Mouse (Mus musculus) G1E-ER4 (cell line): ENCODE data around the gene Pygl. TPM values are rescaled to one million over a fixed set of nuclear protein-coding genes. Genes with fewer than 3 reads are reported as not detected.

Experiments
- GATA1 ChIP-seq: IDR thresholded peaks from one replicate; pipeline ENCODE4 v1.8.0; 2012; ENCODE audit warnings: low read length, inconsistent platforms
- polyA plus RNA-seq: library from polyadenylated mRNA; stranded (reverse); fragments of >175 nt; gene quantifications from 2 replicates; pipeline ENCODE4 v1.2.3, GENCODE M21; 2012

Gene Pygl
- polyA plus RNA-seq, 1 experiment: 0.04 TPM

DNA sequence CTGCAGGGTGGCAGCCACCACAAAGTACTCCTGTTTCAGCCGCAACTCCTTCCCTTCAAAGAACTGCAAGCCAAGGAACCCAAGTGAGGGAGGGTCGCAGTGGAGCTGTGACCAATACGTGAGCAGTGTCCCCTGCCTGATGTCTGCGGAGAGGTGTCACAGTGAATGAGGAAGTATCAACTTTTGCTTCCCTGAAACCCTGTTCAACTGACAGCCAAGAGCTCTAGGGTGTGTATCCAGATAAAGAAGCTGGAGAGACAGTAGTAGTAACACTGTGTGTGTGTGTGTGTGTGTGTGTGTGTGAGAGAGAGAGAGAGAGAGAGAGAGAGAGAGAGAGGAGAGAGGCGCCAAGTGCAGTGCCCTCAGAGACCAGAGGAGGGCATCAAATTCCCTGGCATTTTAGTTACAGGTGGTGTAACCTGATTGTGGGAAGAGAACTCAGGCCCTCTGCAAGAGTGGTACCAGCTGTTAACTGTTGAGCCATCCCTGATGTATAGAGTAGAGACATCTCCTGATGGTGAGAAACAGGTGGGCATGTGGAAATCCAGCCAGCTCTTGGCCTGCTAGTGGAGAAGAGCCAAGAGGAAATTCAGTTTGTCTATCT, 29.3 kb downstream of the Pygl start:
- no peak for TF ChIP-seq GATA1

DNA sequence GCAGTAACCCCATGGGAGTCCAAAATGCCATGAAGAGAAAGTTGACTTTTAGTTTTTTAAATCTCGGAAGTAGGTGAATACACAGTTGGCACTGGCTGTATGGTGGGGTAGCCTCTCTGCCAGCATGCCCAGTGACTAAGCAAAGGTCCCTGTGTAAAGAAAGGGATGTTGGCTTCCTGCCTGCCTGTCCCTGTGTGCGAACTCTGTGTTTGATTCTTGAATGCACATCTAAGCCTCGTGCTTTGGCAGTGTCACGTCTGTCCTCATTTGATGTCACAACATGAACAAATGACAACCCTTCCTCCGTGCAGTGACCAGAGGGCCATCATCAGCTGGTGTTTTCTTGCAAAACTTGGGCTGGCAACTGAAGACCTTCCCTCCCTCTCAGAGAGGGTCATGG, 34.9 kb downstream of the Pygl start:
- TF ChIP-seq GATA1: no peak

DNA sequence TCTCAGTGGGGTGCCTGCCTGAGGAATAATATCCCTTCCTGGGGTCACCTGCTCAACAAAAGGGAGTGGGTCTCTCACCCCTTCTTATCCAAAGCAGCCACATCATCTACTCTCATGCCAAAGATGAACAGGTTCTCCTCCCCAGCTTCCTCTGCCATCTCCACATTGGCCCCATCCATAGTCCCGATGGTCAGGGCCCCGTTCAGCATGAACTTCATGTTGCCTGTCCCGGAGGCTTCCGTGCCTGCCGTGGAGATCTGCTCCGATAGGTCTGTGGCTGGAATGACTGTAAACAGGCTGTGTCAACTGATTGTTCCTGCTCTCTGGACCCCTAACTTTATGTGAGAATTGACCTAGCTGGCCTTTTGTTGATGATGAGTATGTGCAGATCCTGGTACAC, 35.9 kb downstream of the Pygl start:
- no peak for TF ChIP-seq GATA1

DNA sequence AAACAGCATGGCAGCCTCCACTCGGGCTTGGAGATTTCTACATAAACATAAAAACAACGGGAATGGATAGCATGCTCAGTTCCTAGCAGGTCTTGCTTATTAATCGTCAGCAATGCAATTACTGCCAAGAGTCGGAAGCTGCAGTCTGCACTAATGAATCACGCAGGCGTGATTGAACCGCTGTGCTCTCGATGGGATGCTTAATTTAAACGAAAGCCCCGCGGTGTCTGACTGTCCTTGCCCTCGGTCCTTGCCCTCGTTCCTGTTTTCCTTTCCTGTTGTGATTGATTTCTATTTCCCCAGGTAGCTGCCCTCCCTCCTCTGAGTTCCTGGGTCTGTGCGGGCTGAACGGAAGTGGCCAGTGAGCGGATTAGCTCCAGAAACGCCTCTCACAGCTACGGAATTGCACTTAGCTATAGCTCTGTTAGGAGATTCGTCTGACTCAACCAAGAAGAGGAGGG, 39.0 kb downstream of the Pygl start:
- TF ChIP-seq GATA1: no peak

DNA sequence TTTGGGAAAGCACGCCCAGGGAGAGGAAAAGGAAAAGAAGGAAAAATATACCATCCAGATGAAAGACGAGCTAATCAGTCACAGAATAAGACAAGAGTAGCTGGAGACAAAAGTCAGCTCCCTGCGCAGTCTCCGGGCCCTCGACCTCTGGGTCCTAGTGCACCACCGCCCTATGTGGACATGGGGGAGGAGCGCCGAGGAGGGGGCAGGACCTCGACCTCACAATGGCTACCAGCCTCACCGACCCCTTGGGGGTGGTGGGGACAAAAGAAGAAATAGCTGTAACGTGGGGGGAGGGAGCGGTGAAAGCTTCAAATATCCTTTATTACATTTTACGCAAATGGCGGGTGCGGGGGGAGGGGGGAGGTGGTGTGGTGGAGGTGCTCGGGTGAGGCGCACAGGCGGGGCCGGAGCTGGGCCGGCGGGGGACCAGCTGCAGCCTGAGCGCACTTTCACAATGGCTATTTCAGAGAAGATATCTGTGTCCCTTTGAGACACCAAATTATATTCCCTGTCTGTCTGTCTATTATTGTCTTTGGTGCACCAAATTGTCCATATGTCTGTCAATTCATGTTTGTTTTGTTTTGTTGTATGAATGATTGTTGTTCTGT, 47.0 kb downstream of the Pygl start:
- TF ChIP-seq GATA1: no peak

DNA sequence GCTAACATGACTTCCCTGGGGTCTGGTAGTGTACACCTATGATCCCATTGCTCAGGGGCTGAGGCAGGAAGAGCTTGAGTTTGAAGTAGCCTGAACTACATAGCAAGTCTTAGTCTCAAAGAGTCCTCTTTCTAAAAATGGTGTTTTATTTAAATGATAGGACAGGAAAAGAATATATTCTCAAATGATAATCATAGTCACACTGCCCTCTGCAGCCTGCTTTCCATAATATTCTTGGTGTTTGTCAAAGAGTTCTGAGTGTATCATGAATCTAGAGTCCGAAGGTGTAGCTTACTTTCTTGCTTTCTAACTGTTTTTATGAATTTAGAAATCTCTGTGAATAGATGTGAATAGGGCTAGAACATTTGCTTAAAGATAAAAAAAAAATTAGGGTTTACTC, 61.3 kb downstream of the Pygl start:
- TF ChIP-seq GATA1: no peak

DNA sequence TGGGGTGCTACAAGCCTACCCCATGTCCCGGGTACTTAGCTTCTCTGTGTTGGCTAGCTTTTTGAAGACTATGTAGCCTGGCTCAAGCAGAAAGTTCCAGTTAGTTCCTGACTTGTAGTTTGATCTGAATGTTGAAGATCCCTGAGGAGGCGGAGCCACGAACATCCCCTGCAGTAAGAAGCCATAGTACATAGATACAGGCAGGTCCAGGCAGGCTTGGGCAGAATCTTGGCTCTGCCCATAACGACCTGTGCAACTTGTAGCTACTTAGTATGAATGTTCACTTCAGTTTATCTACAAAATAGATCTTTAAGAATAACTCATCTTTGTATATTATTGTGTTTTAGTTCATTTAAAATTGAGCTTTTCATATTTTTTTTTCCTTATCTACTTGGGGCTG, 63.3 kb downstream of the Pygl start:
- TF ChIP-seq GATA1: no peak

DNA sequence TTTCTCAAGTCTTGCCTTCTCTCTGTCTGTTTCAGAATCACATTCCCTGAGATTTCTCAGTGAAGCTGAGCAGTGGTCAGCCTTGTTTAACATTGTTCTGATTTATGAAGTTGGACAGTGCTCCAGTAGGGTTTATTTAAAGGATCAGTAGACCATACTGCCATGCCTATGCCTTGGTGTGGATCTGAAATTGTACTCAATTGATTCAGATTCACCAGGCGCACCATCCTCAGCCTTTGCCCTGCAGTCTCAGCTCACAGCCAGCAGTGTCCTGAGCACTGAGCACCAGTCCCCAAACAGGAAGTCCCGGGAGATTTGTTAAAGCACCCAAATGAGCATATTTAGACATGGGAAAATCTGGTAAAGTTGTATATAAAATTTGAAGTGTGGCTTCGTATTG, 66.5 kb downstream of the Pygl start:
- no peak for TF ChIP-seq GATA1

DNA sequence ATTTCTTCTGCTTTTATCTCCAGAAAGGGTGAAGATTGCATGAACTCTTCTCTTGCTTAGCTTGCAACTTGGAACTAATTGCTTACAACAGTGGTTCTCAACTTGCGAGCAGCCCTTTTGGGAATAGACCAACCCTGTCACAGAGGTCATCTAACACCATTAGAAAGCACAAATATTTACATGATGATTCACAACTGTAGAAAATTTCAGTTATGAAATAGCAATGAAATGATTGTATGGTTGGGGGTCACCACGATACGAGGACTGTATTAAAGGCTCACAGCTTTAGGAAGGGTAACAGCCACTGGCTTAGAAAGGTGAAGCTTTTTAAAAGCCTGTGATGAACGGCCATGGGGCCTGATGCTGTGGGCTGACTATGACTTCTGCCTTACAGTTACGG, 70.2 kb downstream of the Pygl start:
- no peak for TF ChIP-seq GATA1

DNA sequence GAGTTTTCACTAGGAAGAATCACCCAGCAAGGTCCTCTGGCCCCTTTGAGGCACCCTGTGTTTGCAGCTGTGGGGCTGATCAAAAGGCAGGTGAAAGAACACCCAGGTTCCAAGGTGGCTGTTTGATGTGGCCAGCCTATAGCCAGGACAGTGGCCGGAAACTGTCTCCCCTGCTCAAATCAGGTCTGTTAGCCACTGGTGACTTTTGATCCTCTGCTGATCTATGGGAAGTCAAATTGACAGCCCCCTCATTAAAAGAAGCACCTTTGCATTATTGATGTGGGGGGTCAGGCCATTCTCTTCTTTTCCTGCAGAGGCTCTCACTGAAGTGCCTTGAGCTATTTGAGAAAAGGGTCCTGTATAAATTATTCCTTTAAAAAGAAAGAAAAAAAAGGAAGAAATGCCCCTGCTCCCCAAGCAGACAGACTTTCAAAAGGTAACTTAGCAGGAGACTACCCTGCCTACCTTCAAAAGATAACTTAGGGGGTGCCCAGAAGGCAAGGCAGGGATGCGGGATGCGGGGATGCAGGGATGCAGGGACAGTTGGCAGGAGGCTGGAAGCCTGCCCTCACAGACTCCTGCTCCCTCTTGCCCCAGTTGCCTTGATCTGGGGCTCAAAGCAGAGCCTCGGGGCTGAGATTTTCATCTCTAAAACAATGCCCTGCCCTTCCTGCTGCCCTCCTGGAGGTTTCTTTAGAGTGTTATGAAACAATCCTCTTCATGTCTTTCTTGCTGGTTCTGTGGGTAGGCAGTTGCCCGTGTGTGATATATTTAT, 73.8 kb downstream of the Pygl start:
- no peak for TF ChIP-seq GATA1

DNA sequence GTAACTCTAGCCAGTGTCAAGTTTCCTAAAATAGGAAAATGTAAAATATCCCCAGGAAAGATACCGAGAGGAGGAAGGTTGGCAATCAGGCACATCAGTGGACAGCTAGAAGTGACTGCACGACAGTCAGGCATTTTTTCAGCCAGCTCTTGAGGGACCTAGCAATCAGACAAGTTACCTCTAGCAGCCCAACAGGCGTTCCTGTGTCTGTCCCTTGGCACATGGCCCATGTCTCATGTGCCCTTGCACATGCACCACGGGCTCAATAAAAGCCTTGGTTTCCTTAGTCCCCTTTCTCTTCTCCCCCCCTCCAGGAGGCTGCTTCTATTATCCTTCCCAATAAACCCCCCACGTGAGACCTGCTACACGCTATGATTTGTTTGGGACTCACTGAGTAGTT, 75.1 kb downstream of the Pygl start:
- no peak for TF ChIP-seq GATA1

DNA sequence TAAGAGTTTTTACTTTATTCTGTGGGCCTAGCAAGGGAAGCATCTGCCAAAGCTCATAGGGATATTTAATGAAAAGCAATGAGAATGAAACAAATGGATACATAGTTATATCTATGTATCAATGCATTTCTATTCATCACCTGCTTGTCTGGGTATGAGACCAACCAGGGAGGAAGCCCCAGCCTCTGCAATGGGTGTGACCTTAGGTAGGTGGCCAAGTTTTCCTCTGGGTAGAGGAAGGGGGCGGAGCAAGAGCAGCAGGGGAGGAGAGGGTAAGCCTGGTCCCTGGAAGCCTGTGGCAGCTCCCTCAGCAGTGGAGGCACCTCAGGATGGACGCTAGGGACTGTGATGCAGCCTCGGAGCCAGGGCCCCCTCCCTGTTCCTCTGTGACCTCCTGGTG, 77.4 kb downstream of the Pygl start, which contains the start of gene Abhd12b:
Gene Abhd12b, plus strand, starts transcription at position 301 of the 400 bp plus-strand sequence.
- TF ChIP-seq GATA1: no peak

DNA sequence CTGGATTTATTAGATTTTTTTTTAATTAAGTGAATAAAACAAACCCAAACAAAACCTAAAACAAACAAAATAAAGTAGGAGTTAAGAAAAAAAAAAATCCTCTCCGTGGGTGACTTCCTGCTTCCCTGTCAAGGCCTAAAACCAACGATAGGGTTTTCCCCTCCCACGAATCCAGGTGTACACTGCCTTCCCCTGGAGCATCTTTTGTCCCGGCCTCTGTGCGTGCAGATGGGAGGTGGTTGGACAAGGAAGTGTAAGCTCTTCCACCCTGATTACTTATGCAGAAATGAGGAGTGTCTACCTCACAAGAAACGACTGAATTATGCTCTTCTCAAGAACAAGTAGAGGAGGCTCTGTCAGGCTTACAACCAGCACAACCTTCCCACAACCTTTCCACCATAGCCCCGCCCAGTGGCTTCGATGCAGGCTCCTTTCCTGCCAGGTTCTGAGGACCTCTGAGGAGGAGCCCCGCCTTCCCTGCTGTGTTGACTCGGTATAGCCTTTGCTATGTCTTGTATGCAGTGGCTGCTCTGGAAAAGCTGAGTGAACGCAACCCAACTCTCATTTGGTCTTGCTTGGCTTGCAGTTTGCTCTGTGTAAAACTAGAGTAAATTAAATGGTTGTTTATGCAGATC, 82.5 kb downstream of the Pygl start:
- no peak for TF ChIP-seq GATA1

DNA sequence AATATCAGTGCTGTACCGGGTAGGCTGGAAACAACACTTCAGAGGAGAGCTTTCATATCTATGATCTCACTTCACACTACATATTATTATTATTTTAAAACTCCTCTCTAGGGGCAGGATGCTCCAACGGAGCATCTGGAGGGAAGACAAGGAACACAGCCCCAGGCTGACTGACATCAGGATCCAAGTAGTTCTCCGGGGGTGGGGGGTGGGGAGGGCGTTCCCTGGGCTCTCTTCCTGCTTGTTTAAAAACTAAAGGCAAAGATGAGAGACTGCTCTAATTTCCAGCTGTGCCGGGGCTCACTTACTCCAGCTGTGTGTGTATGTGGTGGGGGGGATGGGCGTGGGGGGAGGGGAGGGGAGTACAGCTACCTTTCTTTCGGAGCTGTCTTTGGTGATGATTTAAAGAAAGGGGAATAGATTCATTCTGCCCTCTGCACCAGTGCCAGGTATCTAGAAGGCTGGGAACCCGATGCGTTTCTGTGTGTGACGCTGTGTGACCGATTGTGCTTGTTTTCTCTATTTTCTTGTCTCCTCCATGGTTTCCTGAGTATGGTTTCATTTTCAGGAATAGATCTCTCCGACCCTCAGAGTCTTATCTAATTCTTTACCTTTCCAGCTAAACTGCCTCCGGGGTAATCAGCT, 83.2 kb downstream of the Pygl start:
- TF ChIP-seq GATA1: no peak

DNA sequence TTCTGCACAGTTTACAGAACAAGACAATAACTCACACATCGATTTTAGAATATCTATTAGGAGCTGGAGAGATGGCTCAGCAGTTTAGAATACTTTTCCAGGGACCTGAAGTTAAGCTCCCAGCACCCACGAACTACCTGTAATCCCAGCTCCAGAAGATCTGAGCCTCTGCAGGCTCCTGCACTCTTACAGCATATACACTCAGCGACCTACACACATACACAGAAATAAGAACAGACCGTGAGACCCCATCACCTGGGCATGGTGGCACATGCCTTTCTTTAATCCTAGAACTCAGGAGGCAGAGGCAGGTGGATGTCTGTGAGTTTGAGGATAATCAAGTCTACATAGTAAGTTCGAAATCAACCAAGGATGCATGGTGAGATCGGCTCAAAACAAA, 85.7 kb downstream of the Pygl start:
- no peak for TF ChIP-seq GATA1
